Mouse (Mus musculus): ENCODE measurements around the gene Cyp2t4.

The Cyp2t4 gene

GRCm38 (mm10) chr7:27153205-27153764 is at the start of gene Cyp2t4:
TSS of gene Cyp2t4 (plus strand) at chr7:27153714.
- no peak for ATAC-seq (ENCODE audit: insufficient number of reproducible peaks, low FRiP score, low TSS enrichment)

DNA sequence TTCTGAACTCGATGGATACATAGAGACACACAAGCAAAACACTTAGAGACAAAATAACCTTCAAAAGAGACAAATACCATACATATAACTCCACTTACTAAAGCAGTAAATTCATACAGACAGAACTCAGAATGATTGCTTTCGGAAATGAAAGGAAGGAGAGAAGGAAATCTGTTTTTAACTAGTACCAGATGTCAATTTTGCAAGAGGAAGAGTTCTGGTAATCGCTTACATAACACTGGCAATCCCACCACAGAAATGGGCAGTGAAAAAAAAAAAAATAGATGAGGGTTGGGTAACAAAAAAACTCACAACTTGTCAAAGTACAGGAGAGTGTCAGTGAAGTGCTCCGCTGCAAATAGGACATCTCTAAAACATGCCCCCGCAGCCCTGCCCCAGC is 48.6 kb upstream of the Cyp2t4 start:
- no peak for ATAC-seq (ENCODE audit: insufficient number of reproducible peaks, low FRiP score, low TSS enrichment)

DNA sequence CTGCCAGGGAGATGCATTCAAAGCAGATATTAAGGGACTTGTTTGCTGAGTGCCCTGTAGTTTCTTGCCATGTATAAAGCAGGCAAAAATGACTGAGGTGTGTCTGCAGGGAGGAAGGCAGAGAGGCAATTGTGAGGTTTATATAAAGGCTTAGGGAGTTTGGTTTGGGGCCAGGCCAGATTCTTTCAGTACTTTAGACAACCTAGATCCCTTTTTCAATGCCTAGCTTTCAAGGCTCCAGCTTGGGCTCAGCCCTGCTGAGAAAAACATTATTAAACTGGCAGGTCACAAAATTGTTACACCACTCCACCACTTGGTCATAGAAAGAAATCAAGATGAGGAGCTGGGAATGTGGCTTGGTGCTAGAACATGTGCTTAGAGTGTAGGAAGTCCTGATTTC is 43.2 kb upstream of the Cyp2t4 start:
- no peak for ATAC-seq (ENCODE audit: insufficient number of reproducible peaks, low FRiP score, low TSS enrichment)

GRCm38 (mm10) chr7:27111038-27111437 is 42.5 kb upstream of the Cyp2t4 start:
- ATAC-seq (ENCODE audit: insufficient number of reproducible peaks, low FRiP score, low TSS enrichment), result no peak

DNA sequence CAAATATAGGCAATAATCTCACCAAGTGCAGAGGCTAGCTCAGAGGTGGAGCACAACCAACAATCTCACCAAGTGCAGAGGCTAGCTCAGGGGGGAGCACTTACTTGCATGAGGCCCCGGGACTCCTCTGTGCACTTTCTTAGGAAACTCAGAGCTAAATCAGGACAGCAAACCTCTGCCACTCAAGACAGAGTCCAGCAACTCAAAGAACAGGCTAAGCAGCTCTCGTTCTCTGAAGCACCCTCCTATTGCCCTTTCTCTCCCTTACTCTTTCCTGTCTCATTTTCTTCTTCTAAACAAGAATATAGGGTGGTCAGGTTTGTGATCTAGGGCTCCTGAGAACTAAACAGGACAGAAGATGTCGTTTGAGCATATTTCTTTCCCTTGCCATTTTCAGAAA is 41.5 kb upstream of the Cyp2t4 start:
- ATAC-seq (ENCODE audit: insufficient number of reproducible peaks, low FRiP score, low TSS enrichment), result no peak

DNA sequence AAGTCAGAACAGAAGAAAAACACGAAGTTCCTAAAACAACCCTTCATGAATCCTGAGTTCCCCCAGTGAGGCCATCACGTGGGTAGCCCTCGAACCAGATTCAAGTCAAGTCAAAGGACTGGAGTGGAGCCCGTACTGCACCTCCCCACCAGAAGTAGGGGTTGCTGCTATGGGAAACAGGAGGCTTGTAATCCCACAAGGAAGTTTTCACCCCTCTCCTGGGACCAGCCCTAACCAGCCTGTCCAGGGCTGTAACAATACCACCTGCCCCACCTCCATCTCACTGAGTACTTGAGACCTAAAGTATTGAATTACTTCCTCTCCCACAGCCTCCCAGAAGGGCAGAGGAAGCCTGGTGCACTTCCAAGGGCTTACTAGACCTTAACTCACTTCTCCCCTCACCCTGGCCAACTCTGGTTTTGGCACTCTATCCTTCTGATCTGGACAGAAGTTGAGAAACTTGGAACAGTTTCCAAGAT is 35.4 kb upstream of the Cyp2t4 start:
- ATAC-seq (ENCODE audit: insufficient number of reproducible peaks, low FRiP score, low TSS enrichment), result no peak

DNA sequence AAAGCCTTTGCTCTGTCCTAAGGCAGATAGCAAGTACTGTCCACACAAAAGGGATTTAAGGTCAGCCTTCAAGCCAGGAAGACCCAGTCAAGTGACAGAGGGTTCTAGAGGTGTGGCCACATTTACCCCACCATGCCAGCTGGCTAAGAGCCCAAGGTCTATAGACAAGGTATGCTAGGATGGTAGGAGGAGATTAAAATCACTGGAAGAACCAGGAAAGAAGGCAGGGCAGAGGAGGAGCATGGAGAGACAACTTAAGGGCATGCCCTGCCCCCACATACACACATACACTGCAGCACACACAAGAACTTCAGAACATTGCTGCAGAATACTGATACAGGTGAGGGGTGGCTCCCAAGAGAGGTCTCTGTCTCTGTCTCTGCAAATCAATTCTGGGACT is 33.8 kb upstream of the Cyp2t4 start, which contains the start of gene Cyp2f2:
Gene Cyp2f2, plus strand, starts transcription at position 234 of the 400 bp plus-strand sequence.
- no peak for ATAC-seq (ENCODE audit: insufficient number of reproducible peaks, low FRiP score, low TSS enrichment)

- ATAC-seq (ENCODE audit: insufficient number of reproducible peaks, low FRiP score, low TSS enrichment), result no peak
Measured at GRCm38 (mm10) chr7:27124305-27124832, 29.1 kb upstream of the Cyp2t4 start.

DNA sequence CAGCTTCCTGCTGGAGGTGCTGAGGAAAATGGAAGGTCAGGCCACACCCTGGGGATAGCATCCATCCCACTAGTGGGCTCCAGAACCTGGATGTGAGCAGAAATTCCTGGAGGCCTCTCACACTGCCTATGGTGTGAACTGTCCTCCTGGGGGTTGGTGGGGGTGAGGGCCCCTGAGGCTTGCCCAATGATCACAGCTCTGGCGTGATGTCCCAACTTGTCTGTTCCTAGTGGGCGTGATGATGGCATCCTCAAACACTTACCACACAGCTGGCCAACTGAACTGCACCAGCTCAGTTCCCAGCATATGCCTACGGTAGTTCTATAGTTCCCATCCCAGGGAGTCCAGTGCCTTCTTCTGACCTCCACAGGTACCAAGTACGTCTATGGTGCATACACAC is 28.5 kb upstream of the Cyp2t4 start:
- no peak for ATAC-seq (ENCODE audit: insufficient number of reproducible peaks, low FRiP score, low TSS enrichment)

GRCm38 (mm10) chr7:27128162-27128561 is 25.4 kb upstream of the Cyp2t4 start:
- no peak for ATAC-seq (ENCODE audit: insufficient number of reproducible peaks, low FRiP score, low TSS enrichment)

DNA sequence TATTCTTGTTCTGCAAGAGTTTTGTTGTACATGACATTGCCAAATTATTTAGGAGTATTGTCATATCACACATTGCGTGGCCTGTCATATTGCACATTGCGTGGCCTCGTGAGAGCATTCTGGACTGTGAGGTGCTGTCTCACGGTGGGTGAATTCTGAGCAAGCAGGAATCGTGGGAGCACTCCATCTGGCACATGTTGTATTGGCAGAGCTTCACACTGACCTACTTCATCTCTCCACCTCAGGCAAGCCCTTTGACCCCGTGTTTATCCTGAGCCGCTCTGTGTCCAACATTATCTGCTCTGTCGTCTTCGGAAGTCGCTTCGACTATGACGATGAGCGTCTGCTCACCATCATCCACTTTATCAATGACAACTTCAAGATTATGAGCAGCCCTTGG is 24.6 kb upstream of the Cyp2t4 start:
- ATAC-seq (ENCODE audit: insufficient number of reproducible peaks, low FRiP score, low TSS enrichment), result no peak

GRCm38 (mm10) chr7:27129811-27130210 is 23.7 kb upstream of the Cyp2t4 start:
- no peak for ATAC-seq (ENCODE audit: insufficient number of reproducible peaks, low FRiP score, low TSS enrichment)

GRCm38 (mm10) chr7:27130521-27131370 is 22.8 kb upstream of the Cyp2t4 start:
- ATAC-seq (ENCODE audit: insufficient number of reproducible peaks, low FRiP score, low TSS enrichment), result no peak

DNA sequence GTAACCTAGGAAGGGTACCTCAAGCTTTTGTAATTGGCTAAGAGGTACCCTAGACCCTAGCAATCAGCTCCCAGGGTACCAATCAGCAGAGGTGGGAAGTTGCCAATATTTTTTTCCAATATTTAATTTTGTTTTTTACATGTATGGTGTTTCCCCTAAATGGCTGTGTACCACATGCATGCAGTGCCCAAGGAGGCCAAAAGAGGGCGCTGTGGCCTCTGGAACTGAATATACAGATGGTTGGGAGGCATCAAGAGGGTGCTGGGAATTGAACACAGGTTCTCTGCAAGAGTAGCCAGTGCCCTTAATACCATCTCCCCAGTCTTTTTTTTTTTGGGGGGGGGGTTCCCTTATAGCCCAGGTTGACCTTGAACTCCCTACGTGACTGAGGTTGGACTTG is 22.1 kb upstream of the Cyp2t4 start:
- ATAC-seq (ENCODE audit: insufficient number of reproducible peaks, low FRiP score, low TSS enrichment), result no peak

DNA sequence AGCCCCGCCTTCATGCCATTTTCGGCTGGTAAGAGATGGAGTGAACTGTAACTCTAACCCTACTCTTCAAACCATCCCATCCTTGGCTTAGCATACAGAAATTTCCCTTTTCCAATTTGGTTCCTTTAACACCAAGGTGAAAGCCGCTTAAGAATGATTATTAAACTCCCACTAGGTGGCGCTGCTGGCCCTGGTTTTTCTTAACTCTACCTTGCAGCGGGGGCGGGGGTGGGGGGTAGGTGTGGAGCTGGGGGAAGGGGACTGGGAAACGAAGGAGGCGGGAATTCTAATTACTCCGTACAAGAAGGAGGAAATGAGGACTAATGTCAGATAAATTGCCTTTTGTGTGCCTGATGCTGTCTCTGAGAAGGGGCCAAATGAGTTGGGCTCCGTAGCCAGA is 20.9 kb upstream of the Cyp2t4 start:
- ATAC-seq (ENCODE audit: insufficient number of reproducible peaks, low FRiP score, low TSS enrichment), result no peak

GRCm38 (mm10) chr7:27133156-27133555 is 20.4 kb upstream of the Cyp2t4 start:
- no peak for ATAC-seq (ENCODE audit: insufficient number of reproducible peaks, low FRiP score, low TSS enrichment)

- no peak for ATAC-seq (ENCODE audit: insufficient number of reproducible peaks, low FRiP score, low TSS enrichment)
Measured at GRCm38 (mm10) chr7:27133757-27134156, 19.8 kb upstream of the Cyp2t4 start.

- no peak for ATAC-seq (ENCODE audit: insufficient number of reproducible peaks, low FRiP score, low TSS enrichment)
Measured at GRCm38 (mm10) chr7:27136410-27136996, 17.0 kb upstream of the Cyp2t4 start.

DNA sequence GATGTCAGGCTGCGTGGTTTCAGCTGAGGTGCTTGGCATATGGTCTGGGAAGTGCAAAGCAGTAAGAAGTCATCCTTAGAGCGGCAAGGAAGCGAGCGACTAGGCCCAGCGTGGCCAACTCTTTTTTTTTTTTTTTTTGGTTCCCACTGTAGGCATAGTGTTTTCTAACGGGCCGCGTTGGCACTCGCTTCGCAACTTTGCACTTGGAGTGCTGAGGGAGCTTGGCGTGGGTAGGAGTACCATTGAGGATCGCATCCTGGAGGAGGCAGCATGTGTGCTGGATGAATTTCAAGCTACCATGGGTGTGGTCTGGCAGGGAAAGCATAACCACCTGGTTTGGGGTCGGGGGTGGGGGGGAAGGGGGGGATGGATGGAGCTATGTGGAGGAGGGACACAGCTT is 2.5 kb downstream of the Cyp2t4 start:
- ATAC-seq (ENCODE audit: insufficient number of reproducible peaks, low FRiP score, low TSS enrichment), result no peak

DNA sequence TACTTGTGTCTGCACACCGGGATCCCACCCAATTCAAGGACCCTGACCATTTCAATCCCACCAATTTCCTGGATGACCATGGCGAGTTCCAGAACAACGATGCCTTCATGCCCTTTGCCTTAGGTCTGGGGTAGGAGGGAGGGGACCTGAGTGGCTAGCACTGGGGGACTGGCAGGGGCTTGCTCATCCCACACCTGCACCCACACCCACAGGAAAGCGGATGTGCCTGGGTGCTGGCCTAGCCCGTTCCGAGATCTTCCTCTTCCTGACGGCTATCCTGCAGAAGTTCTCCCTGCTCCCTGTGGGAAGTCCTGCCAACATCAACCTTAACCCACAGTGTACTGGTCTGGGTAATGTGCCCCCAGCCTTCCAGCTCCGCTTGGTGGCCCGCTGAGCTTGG is 4.7 kb downstream of the Cyp2t4 start:
- ATAC-seq (ENCODE audit: insufficient number of reproducible peaks, low FRiP score, low TSS enrichment), result no peak

DNA sequence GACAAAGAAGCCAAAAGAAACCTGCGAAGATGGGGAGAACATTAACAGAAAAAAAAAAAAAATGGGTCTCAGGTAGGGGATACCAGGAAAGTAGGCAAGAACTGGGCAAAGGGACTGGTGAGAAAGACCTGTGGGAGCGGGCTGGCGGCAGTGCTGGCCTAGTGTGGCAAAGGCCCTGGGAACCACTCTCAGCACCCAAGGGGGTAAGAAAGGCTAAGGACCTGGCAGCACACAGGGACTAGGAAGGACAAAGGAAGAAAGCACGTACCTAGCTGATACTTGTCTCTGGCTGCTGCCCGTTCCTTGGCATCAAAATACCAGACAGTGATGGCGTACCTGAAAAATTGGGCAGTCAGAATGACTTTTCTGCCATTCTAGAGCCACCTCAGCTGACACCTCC is 5.7 kb downstream of the Cyp2t4 start:
- no peak for ATAC-seq (ENCODE audit: insufficient number of reproducible peaks, low FRiP score, low TSS enrichment)
